Mouse (Mus musculus) right cerebral cortex, postnatal 25 days (tissue): ENCODE measurements around the gene Stx5a.
"Not testable (repeated sequence)": the region's sequence is repeated elsewhere in the genome, so short reads cannot be mapped to it uniquely, and the experiment has no call there.

Experiments used
- DNase-seq: peaks from one replicate; pipeline ENCODE4 v3.0.0; 2022

Gene Stx5a

DNA sequence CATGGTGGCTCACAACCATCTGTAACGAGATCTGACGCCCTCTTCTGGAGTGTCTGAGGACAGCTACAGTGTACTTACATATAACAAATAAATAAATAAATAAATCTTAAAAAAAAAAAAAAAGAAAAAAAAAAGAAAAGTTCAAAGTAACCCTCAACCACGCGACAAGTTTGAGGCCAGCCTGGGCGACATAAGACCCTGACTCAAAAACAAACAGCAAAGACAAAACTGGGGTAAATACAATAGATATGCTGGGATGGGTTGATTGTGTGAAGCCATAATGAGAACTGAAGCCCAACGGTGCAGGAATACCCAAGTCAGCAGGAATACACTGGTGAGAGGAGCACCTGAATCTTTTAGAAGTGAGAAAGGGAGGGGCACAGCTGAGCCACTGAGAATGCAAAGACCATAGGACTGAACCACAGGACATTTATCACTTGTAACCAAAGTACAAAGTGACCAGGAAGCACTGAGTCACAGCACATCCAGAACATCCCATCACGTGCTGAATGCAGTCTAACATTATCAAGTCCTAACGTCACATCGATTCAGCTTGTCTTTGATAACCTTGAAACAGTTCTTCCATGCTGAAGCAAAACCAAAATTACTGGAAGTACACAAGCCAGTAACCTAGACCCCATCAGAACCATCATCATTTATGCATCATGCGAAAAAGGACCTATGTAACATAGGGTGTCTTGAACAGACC, 24.3 kb upstream of the Stx5a start:
- no peak for DNase-seq

DNA sequence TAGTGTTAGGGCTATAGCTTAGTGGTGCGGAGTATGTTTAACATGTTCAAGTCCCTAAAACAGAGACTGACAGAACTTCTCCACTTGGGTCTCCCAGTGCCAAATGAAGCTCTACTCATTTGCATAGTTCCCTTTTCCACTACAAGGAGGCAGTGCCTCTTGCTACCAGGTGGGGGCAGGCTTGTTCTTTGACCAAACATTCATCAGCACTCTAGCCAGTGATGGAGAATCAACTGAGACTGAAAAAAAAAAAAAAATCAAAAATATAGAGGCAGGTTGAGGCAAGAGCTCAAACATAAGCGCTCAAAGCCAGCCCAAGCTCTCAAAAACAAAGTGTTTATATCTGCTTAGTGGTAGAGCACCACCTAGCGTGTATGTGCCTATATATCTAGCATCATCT, 22.9 kb upstream of the Stx5a start:
- no peak for DNase-seq

DNA sequence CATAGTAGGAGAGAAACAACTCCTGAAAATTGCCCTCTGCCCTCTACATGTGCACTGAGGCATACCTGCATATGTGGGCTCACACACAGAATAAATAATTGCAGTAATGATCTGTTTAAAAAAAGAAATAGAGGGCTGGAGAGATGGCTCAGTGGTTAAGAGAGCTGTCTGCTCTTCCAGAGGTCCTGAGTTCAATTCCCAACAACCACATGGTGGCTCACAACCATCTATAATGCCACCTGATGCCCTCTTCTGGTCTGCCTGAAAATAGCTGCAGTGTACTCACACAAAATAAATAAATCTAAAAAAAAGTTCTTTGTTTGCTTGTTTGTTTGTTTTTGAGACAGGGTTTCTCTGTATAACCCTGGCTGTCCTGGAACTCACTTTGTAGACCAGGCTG, 22.2 kb upstream of the Stx5a start:
- DNase-seq = not testable (repeated sequence)

DNA sequence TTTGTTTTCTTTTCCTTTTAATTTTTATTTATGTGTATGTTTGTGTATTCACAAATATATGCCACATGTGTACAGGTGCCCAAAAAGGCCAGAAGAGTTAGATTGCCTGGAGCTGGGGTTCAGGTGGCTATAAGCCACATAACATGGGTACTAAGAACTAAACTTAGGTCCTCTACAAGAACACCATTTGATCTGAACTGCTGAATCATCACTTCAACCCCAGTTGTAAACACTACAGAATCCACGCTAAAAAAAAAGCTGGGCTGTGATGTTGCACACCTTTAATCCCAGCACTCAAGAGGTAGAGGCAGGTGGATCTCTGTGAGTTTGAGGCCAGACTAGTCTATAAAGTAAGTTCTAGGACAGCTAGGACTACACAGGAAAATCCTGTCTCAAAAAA, 19.8 kb upstream of the Stx5a start:
- DNase-seq = no peak

DNA sequence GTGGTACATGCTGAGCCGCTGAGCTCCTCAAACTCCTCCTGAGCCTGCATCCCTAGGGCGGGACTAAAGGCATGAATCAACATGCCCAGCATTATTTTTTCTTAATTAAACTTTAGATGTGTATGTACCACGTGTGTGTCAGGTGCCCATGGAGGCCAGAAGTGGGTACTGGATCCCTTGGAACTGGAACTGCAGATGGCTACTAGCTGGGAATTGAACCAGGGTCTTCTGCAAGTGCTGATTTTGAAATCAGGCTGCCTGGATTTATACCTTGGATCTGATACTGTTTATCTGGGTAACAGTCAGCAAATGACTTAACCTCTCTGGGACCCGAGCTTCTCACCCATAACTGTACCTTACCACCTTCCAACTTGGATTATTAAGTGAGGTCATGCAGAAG, 19.2 kb upstream of the Stx5a start:
- no peak for DNase-seq

DNA sequence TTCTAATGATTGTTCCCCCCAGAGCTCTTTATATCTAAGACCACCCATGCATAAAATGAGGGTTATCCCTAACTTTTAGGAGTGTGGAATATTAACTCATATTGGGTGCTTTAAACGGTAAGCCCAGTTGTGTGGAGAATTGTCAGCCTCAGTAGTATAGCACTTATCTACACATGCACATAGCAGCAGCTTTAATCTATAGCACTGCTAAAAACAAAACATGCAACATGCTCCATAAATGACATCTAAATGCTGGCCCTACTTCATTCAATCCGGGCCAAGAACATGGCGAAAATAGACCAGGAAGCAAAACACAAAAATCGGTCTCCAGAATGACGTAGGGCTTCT, 18.7 kb upstream of the Stx5a start:
- no peak for DNase-seq

DNA sequence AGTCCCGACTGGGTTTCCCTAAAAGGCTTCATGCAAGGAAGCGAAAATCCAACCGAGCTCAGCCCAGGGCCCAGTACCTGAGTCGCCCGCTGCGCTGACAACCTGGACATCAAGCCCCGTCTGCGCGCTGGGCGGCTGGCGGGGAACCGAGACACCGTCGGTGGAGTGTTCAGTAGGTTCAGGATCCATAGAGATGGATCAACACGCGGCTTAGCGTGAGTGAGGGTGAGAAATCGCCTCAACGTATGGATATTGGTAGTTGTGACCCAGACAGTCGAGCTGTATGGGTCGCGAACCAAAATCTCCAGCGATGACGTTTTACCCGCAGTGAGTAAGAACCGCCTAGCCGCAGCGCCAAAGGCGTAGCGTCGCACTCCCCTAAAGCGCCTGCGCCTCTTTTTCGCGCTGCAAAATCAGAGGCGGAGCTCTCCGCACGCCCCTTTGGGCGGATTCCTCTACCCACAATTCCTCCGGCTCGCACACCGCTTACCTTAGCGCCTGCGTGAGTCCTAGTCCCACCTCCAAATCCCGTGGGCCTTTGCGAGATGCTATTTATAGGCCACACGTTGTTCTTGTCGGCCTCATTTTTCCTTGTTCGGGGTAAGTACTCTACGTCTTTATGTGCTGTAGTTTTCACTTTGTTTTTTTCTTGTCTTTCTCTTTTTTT, 18.2 kb upstream of the Stx5a start, which contains the start of gene Slc3a2:
Gene Slc3a2, minus strand, starts transcription at position 463 of the 667 bp plus-strand sequence.
- peak; percentile 96 for DNase-seq

DNA sequence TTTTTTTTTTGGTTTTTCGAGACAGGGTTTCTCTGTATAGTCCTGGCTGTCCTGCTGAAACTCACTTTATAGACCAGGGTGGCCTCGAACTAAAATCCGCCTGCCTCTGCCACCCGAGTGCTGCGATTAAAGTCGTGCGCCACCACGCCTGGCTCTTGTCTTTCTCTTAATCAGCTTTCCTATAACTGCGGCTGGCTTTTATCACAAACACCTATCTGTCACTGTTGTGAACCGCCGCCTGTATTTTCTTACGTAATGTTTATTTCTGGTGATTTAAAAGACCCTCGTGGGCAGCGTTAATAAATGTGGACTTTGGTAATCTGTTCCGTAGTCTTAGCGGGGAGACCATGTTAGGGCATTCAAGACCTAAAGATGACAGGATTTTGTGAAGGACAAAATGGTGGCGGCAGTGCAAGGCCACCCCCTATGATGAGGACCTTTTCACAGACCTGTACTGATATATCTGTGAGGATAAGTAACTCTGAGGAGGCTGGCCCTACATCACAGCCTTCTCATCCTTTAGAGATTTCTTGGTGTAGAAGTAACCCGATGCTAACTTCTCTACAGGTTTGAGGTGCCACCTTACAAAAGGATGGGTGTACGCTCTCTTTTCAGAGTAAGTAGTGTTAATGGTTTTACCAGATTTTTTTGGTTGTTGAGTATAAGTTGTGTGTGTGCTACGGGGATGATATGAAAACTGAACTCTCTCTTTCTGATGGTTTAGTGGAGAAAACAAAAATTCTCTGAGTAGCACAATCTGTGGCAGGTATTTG, 17.5 kb upstream of the Stx5a start:
- DNase-seq = no peak

DNA sequence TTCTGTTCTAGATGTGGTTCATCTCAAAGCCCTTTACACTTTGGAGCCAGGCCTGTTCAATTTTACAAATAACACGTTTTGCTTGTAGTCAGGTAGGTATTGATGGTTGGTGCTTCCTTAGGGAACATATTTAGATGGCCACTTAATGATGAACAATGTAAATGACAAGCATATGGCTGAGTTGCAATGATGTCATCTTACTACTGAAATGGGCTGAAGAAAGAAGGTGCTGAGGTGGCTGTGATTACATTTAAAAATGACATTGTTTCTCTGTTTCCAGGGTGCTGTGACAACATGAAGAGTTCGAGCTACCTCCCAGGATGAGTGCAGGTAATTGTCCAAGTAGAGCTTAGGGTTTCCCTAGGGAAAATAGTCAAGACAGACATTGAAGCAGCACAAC, 16.8 kb upstream of the Stx5a start:
- DNase-seq = no peak

DNA sequence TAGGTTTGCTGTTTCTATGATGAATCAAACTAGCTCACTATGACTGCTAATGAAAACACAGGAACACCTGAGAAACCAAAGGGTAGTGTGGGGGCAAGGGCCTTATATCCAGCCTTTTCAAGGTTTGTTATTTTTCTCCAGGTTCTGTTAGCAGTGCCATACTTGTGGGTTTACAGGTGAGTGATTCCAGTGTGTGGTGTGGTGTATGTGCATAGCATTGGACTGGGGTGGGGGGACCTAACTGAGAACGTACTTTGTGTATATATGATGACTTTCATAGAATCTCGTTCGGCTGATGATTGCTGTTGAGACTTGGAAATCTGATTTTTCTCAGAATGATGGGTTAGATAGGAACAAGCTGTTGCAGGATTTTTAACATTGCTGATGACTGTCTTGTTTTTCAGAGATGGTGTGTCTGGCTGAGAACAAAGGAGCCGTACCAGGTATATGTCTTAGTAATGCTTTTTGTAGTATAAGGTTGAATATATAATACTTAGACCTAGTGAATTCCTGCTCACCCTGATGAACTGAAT, 16.1 kb upstream of the Stx5a start:
- DNase-seq = no peak

DNA sequence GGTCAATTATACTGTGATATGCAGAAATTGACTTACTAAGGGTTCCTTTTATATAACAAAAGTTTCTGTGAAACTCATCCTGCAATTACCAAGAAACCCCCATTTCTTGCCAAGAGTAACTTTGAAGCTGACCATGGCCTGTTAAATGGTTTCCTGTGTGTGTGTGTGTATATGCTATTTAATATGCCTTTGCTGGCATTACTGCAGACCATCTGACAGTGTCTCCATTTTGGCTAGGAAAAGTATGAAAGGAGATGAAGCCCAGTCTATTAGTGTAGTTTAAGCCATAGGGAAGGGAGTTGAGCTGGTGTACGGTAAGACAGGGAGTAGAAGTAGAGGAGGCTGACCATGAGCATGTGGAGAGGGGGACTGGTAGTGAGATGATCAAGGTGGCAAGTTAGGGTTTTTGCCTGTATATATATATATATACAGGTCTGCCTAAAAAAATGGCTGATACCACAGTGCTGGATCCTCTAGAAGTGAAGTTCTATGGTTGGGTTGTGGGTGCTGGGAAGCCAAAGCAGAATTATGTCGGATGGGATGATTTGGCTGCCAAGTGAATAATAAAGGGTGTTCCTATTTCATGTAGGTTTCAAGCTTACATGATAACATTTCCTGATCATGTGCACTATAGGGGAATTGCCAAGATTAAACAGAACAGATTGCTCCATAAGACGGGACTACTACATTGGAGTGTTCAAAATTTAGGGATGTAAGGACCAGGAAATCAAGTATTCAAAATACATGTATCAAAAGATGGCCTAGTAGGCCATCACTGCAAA, 14.4 kb upstream of the Stx5a start:
- no peak for DNase-seq

DNA sequence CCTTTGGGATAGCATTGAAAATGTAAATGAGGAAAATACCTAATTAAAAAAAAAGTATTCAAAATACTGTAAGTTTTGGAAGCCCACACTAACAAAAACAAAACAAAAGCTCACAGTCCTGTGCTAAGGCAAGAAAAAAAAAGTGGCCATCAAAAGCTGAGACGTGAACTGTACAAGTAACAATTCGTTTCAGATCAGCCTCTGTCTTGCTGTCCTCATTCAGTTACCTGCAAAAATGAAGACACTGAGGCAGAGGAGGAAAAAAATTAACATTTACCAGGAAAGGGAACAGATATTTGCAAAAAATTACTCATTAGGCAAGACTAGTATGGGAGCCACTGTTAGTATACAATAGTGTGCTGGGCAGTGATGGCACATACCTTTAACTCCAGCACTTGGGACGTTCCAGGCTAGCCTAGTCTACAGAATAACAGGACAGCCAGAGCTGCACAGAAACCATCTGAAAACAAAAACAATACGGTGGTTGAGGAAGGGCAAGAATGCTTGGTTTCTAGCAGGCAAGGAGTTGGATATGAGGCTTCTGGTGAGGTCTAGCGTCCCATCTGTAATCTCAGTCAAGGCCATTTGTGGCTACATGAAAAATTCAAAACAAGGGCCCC, 13.6 kb upstream of the Stx5a start:
- DNase-seq = no peak

DNA sequence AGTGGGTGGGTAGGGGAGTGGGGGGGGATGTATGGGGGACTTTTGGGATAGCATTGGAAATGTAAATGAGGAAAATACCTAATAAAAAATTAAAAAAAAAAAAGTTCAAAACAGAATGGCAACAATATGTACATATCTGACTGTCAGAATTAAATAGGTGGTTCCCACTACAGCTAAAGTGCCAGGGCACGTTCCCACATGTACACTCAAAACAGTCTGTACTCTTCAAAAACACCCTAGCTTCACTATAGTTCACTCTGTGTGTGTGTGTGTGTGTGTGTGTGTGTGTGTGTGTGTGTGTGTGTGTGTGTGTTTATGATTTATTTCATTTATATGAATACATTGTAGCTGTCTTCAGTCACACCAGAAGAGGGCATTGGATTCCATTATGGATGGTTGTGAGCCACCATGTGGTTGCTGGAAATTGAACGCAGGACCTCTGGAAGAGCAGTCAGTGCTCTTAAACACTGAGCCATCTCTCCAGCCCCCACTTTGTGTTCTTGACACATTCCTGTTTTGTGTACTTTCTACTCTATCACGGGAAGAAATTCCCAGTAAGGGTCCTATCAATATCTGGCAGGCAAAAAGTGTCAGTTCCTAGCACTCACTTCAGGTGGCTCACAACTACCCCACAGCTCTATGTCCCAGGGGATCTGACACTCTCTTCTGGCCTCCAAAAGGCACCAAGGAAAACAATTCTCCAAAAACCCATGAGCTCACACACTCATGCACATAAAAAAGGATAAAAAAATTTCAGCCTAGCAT, 12.7 kb upstream of the Stx5a start:
- not testable (repeated sequence) for DNase-seq

DNA sequence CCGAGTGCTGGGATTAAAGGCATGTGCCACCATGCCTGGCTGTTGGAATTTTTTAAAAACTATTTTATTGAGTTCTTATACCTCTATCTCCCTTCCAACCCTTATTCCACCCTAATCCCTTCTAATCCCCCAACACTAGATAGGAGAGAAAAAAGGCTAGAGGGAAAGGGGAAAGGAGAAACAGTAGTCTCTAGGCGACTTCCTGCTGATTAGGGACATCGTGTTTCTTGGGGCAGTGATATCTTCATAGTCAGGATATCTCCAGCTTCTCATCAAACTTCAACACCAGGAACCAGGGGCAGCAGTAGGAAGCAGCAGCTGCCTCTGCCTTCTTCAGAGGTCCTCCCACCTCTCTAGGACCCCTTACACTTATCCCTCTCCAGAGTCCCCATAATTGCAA, 6.9 kb upstream of the Stx5a start:
- no peak for DNase-seq

DNA sequence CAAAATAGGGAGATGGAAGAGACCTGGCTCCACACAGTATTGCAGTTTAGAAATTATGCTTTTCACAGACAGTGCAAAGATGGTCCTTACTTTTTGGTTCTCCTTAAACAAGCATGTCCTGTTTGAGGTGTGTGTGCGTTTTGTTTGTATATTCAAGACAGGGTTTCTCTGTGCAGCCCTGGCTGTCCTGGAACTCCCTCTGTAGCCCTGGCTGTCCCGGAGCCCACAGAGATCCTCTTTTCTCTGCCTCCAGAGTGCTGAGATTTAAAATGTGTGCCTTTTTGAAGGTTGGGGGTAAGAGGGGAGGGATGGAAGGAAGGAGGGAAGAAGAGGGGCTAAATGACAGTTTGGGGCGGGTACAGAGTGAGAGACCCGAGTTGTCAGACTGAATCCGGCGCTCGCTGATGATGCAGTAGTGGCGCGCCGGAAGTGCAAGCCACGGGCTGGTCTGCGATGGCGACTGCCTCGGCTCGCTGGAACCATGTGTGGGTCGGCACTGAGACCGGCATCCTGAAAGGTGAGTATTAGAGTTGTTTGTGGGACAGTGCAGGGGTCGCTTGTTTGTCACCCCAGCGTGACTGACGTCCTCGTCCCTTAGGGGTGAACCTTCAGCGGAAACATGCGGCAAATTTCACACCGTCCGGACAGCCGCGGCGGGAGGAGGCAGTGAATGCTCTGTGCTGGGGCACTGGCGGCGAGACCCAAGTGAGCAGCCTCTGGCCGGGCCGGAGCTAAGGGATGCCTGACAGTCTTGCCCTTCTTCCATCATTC, 5.6 kb upstream of the Stx5a start, which contains the start of gene Wdr74:
Gene Wdr74, plus strand, starts transcription at position 439 of the 771 bp plus-strand sequence.
- peak; percentile 93 for DNase-seq

DNA sequence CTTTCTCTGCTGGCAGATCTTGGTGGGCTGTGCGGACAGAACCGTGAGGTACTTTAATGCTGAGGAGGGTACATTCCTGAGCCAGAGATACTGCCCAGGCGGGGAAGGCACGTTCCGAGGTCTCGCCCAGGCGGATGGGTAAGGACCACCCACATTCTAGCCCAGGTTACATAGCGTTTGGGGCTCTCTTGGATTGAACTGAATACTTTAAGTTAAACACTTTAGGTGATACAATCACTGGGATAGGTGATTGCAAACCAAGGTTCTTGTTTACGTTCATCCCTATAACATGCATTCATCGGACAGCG, 5.1 kb upstream of the Stx5a start:
- no peak for DNase-seq

DNA sequence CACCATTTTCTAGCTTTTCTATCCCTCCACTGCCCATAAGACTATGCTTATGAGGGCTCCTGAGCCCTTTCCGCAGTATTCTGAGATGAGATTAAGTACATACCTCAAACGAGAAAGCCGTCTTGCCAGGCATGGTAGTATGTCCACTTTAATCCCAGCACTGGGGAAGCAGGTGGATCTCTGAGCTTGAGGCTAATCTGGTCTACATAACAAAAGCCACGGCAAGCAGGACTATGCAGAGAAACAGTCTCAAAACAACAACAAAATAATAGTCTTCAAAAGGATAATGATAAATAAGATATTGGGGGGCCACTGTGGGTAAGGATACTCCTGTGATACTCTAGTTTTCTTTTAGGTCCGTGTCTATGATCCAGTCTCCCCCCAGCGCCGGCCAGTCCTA, 2.3 kb upstream of the Stx5a start:
- DNase-seq = no peak

DNA sequence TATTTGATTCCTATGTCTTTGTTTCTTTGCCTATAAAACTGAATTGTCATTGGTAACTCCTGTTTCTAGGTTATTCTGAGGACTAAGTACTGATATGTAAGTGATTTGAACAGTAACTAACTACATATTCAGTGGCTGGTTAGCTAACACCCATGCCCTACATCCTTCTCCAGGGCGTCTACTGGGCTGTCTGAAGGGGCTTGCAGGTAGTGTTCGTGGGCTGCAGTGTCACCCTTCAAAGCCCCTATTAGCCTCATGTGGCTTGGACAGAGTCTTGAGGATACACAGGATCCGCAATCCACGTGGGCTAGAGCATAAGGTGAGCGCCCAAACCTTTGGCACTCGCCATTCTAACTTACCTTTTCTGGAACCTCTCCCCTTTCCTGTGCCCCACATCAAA, 1.6 kb upstream of the Stx5a start:
- DNase-seq = no peak

DNA sequence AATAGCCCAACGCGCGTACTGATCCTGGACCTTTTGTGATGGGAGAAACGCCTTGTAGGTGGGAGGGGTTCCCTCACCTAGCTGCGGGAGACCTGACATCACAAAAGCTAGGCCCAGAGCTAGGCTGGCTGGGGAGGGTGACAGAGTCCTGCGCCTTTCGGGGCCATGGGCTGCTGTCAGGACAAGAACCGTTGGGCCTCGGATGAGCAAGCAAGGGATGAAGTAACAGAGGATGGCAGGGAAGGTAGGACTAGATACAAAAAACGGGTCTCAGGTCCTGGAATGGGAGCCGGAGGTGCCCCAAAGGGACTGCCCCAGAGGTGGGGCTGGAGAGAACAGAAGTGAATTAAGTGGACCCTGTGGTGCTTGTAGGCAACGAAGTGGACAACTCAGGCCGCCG, 610 bp upstream of the Stx5a start, which contains the start of gene 1700092M07Rik:
Gene 1700092M07Rik, plus strand, starts transcription at position 116 of the 400 bp plus-strand sequence.
- no peak for DNase-seq

DNA sequence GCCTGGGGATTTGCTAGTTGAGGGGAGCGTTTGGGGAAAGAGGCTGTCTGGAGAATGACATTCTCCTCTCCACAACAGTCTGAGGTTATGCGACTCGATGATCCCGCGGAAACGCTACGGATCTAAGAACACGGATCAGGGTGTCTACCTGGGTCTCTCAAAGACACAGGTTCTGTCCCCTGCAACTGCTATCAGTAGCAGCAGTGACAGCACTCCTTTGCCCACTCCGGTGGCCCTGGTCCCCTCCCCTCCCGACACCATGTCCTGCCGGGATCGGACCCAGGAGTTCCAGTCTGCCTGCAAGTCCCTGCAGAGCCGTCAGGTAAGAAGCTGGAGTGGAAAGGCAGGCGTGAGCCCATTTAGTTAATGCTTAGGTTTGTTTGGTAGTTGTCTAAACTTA, 963 bp downstream of the Stx5a start:
- no peak for DNase-seq

DNA sequence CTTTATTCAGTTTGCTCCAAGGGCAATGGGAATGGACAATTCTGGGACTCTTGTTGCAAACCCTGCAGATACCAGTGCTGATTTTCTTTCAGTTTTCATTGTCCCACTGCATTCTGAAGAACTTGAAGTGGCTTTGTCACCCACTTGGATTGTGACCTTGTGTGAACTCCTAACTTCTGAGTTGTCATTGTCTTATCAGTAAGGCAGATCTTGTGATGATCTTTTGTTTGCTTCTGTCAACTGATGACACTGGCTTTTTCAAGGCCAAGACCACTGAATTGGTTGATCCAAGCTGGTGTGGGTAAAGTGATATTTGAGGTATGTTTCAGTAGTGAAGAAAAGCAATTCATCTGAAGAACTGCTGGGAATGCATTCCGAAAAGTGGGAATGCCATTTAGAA, 4.2 kb downstream of the Stx5a start:
- DNase-seq = no peak
